Mouse (Mus musculus) midbrain, embryonic 13.5 days (tissue): ENCODE results near the gene Sugct. TPM values are rescaled to one million over a fixed set of nuclear protein-coding genes. Genes with fewer than 3 reads are reported as not detected.
A peak's percentile ranks its signal among the peaks of the same experiment; 100 is the strongest.

ENCODE experiments used
- ATAC-seq: fragments of 200-750 bp; cut with Nextera tagmentation; 2 replicates; pipeline ENCODE4 v1.8.0; 2017; ENCODE audit warnings: mild to moderate bottlenecking, moderate TSS enrichment, moderate library complexity
- H3K27ac ChIP-seq: fragments of 300-500 bp; sonication (generic); 2 replicates; pipeline ENCODE4 v1.5.1; 2015; ENCODE audit warnings: inconsistent platforms, mild to moderate bottlenecking, moderate library complexity
- H3K27me3 ChIP-seq: fragments of 300-500 bp; sonication (generic); 2 replicates; pipeline ENCODE4 v1.6.1; 2015; ENCODE audit warnings: mild to moderate bottlenecking, inconsistent platforms
- H3K36me3 ChIP-seq: fragments of 300-500 bp; sonication (generic); 2 replicates; pipeline ENCODE4 v1.6.1; 2015; ENCODE audit warnings: mild to moderate bottlenecking, inconsistent platforms
- H3K4me1 ChIP-seq: fragments of 300-500 bp; sonication (generic); replicated peaks from 2 replicates; pipeline ENCODE4 v1.6.1; 2015; ENCODE audit warnings: inconsistent platforms
- H3K4me2 ChIP-seq: fragments of 300-500 bp; sonication (generic); replicated peaks from 2 replicates; pipeline ENCODE4 v1.6.1; 2015; ENCODE audit warnings: moderate library complexity, mild to moderate bottlenecking, inconsistent platforms
- H3K4me3 ChIP-seq: fragments of 300-500 bp; sonication (generic); replicated peaks from 2 replicates; pipeline ENCODE4 v1.5.1; 2015; ENCODE audit warnings: mild to moderate bottlenecking, inconsistent platforms
- H3K9ac ChIP-seq: fragments of 300-500 bp; sonication (generic); replicated peaks from 2 replicates; pipeline ENCODE4 v1.6.1; 2015; ENCODE audit warnings: mild to moderate bottlenecking, inconsistent platforms
- H3K9me3 ChIP-seq: fragments of 300-500 bp; sonication (generic); 2 replicates; pipeline ENCODE4 v1.6.1; 2016; ENCODE audit warnings: mild to moderate bottlenecking, inconsistent platforms
- WGBS: fragments of 180-500 bp; shearing (Covaris S2); methylation state at CpG from one replicate; pipeline ENCODE4 v1.1.7; 2015; 5-methylcytosine and 5-hydroxymethylcytosine counted together
- polyA plus RNA-seq: library from polyadenylated mRNA; unstranded; fragments of >200 nt; fragmentation: Nextera tagmentation; extraction: Ambion mirVana; gene quantifications from 2 replicates; pipeline ENCODE4 v1.2.1, GENCODE M21; 2015

Sugct gene
- polyA plus RNA-seq, 1 experiment from 2014 or later: 3.4 TPM

GRCm38 (mm10) chr13:17693816-17694215, 1.5 kb downstream of the Sugct start:
- Histone ChIP-seq H3K27ac (no peak overlapping the region), H3K9ac (no peak overlapping the region), H3K4me1 (peaks cover 12% of the 10 kb centered on the region), H3K4me3 (peak overlapping the region; percentile 85), H3K36me3 (no peaks in the 10 kb centered on the region), H3K9me3 (no peaks in the 10 kb centered on the region), H3K4me2 (peak overlapping the region; percentile 66; the same call in 1 of the 2 replicates), H3K27me3 (no peaks in the 10 kb centered on the region)
- no peak for ATAC-seq
- WGBS: 66% methylated on average over 5 of the region's 5 CpGs

DNA sequence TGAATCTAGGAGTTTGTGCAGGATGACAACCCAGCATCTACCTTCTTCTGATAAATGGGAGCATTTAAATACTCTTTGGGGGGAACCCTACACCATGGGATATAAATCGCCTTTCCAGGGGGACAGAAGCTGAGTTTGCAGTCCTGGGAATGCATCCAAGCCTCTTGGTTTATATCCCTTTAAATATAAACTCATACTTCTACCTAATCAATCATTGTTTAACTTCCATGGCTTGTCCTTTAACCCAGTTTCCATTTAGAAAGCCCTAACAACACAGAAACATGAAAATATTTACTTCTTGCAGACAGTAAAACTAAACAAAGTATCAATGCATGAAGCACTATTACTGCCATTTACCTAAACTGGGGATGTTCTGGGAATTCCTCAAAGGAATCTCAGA, 3.9 kb downstream of the Sugct start:
- no peak for ATAC-seq
- 79% methylated on average over 1 of the region's 1 CpGs for WGBS
- H3K27me3 ChIP-seq: no peaks in the 10 kb centered on the region
- peaks cover 5% of the 10 kb centered on the region for H3K4me1 ChIP-seq
- no peaks in the 10 kb centered on the region for H3K9me3 ChIP-seq
- H3K36me3 ChIP-seq: no peaks in the 10 kb centered on the region
- no peak overlapping the region for H3K9ac ChIP-seq
- no peak overlapping the region for H3K27ac ChIP-seq
- no peak overlapping the region for H3K4me2 ChIP-seq
- H3K4me3 ChIP-seq: no peak overlapping the region

- Histone ChIP-seq H3K4me2 (no peak overlapping the region), H3K27me3 (no peaks in the 10 kb centered on the region)
Observed at GRCm38 (mm10) chr13:17690686-17691085, 4.7 kb downstream of the Sugct start.

GRCm38 (mm10) chr13:17689461-17689860, 5.9 kb downstream of the Sugct start:
- no peak overlapping the region for H3K4me3 ChIP-seq
- H3K36me3 ChIP-seq: no peaks in the 10 kb centered on the region
- H3K9ac ChIP-seq: no peak overlapping the region
- no peak overlapping the region for H3K27ac ChIP-seq
- H3K9me3 ChIP-seq: no peaks in the 10 kb centered on the region
- no peak for ATAC-seq
- no peaks in the 10 kb centered on the region for H3K4me1 ChIP-seq
- no peaks in the 10 kb centered on the region for H3K27me3 ChIP-seq
- no peak overlapping the region for H3K4me2 ChIP-seq

More at GRCm38 (mm10) chr13:17690686-17691085, 4.7 kb downstream of the Sugct start:
- ATAC-seq: no peak
- Histone ChIP-seq H3K4me1 (no peaks in the 10 kb centered on the region), H3K27ac (no peak overlapping the region), H3K9me3 (no peaks in the 10 kb centered on the region), H3K4me3 (no peak overlapping the region), H3K9ac (no peak overlapping the region), H3K36me3 (no peaks in the 10 kb centered on the region)

DNA sequence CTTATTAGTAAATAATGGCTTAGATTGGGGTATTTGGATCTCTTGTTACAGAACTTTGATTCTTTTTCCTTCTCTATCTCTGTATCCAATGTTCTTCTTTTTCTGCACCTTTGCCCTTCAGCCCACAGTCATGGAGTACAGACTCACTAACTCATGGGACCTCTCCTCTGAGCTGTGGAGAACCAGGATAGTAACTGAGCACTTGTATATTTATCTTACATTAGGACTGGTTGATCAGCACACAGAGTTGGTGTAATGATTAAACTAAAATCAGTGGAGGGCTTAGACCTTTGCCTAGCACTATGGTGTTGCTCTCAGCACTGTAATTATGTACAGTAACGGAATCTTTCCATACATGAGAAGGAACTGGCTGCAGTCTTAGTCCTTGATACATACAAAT, 24.2 kb downstream of the Sugct start:
- 59% methylated on average over 1 of the region's 1 CpGs for WGBS
- H3K9ac ChIP-seq: no peak overlapping the region

DNA sequence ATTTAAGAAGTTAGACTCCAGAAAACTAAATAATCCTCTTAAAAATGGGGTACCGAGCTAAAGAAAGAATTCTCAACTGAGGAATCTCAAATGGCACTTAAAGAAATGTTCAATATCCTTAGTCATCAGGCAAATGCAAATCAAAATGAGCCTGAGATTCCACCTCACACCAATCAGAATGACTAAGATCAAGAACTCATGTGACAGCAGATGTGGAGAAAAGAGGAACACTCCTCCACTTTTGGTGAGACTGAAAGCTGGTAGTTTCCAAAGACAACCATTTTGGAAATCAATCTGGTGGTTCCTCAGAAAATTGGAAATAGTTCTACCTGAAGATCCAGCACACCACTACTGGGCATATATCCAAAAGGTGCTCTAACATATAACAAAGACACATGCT, 28.0 kb downstream of the Sugct start:
- ATAC-seq: no peak
- no peaks in the 10 kb centered on the region for H3K9me3 ChIP-seq
- no peak overlapping the region for H3K4me2 ChIP-seq
- 83% methylated on average over 1 of the region's 1 CpGs for WGBS
- no peak overlapping the region for H3K4me3 ChIP-seq
- H3K9ac ChIP-seq: no peak overlapping the region
- H3K4me1 ChIP-seq: no peaks in the 10 kb centered on the region
- H3K27me3 ChIP-seq: no peaks in the 10 kb centered on the region
- no peaks in the 10 kb centered on the region for H3K36me3 ChIP-seq
- H3K27ac ChIP-seq: no peak overlapping the region

More for the DNA sequence above, 24.2 kb downstream of the Sugct start:
- no peak overlapping the region for H3K27ac ChIP-seq
- ATAC-seq: no peak
- H3K4me2 ChIP-seq: no peak overlapping the region
- H3K36me3 ChIP-seq: no peaks in the 10 kb centered on the region
- no peak overlapping the region for H3K4me3 ChIP-seq
- H3K9me3 ChIP-seq: no peaks in the 10 kb centered on the region
- no peaks in the 10 kb centered on the region for H3K4me1 ChIP-seq
- H3K27me3 ChIP-seq: no peaks in the 10 kb centered on the region

- H3K9ac ChIP-seq: no peak overlapping the region
- no peaks in the 10 kb centered on the region for H3K4me1 ChIP-seq
- H3K27ac ChIP-seq: no peak overlapping the region
- no peak for ATAC-seq
- H3K4me3 ChIP-seq: no peak overlapping the region
- H3K4me2 ChIP-seq: no peak overlapping the region
- WGBS: 60% methylated on average over 2 of the region's 2 CpGs
- no peaks in the 10 kb centered on the region for H3K36me3 ChIP-seq
- no peaks in the 10 kb centered on the region for H3K9me3 ChIP-seq
- H3K27me3 ChIP-seq: no peaks in the 10 kb centered on the region
Observed at GRCm38 (mm10) chr13:17642294-17642693, 53.1 kb downstream of the Sugct start.

- no peaks in the 10 kb centered on the region for H3K4me1 ChIP-seq
Observed at GRCm38 (mm10) chr13:17638008-17638407, 57.3 kb downstream of the Sugct start.

GRCm38 (mm10) chr13:17627108-17627507, 68.2 kb downstream of the Sugct start:
- Histone ChIP-seq H3K4me1 (no peaks in the 10 kb centered on the region), H3K27ac (no peak overlapping the region), H3K9me3 (no peaks in the 10 kb centered on the region), H3K36me3 (no peaks in the 10 kb centered on the region), H3K27me3 (no peaks in the 10 kb centered on the region), H3K9ac (no peak overlapping the region), H3K4me3 (no peak overlapping the region), H3K4me2 (no peak overlapping the region)
- ATAC-seq: no peak
- WGBS: 92% methylated on average over 5 of the region's 5 CpGs

More at GRCm38 (mm10) chr13:17638008-17638407, 57.3 kb downstream of the Sugct start:
- H3K36me3 ChIP-seq: no peaks in the 10 kb centered on the region
- H3K27ac ChIP-seq: no peak overlapping the region
- no peak for ATAC-seq
- H3K4me3 ChIP-seq: no peak overlapping the region
- no peak overlapping the region for H3K9ac ChIP-seq
- no peak overlapping the region for H3K4me2 ChIP-seq
- H3K27me3 ChIP-seq: no peaks in the 10 kb centered on the region
- H3K9me3 ChIP-seq: no peaks in the 10 kb centered on the region

GRCm38 (mm10) chr13:17624976-17625375, 70.4 kb downstream of the Sugct start:
- no peak overlapping the region for H3K4me3 ChIP-seq
- no peak for ATAC-seq
- no peaks in the 10 kb centered on the region for H3K36me3 ChIP-seq
- H3K9me3 ChIP-seq: no peaks in the 10 kb centered on the region
- H3K4me1 ChIP-seq: no peaks in the 10 kb centered on the region
- no peak overlapping the region for H3K4me2 ChIP-seq
- no peak overlapping the region for H3K9ac ChIP-seq
- no peak overlapping the region for H3K27ac ChIP-seq
- no peaks in the 10 kb centered on the region for H3K27me3 ChIP-seq

DNA sequence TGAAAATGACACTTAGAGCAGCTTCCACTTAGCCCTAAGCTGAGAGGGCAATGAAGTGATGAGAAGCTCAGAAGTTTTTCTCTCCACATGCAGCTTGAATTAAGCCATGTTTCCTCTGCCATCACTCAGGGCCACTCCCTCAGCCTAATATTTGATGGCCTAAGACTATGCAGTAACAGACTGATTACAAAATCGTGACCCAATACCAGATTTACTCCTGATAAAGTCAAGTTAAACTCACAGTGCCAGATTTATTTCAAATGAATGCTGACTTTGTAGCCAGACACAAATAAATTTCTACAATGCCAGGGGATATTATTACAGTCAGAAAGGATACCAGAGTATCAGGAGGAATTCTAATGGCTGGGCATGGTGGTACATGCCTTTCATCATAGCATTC, 89.1 kb downstream of the Sugct start:
- Histone ChIP-seq H3K4me1 (no peaks in the 10 kb centered on the region), H3K36me3 (no peaks in the 10 kb centered on the region), H3K4me3 (no peak overlapping the region), H3K9ac (no peak overlapping the region), H3K4me2 (no peak overlapping the region), H3K9me3 (no peaks in the 10 kb centered on the region), H3K27me3 (no peaks in the 10 kb centered on the region), H3K27ac (no peak overlapping the region)
- no peak for ATAC-seq
- WGBS: 81% methylated on average over 1 of the region's 1 CpGs

GRCm38 (mm10) chr13:17604670-17605069, 90.7 kb downstream of the Sugct start:
- WGBS: 59% methylated on average over 3 of the region's 3 CpGs
- no peak overlapping the region for H3K27ac ChIP-seq
- H3K4me1 ChIP-seq: no peaks in the 10 kb centered on the region
- no peak overlapping the region for H3K9ac ChIP-seq
- no peak overlapping the region for H3K4me3 ChIP-seq
- H3K36me3 ChIP-seq: no peaks in the 10 kb centered on the region
- H3K9me3 ChIP-seq: no peaks in the 10 kb centered on the region
- no peaks in the 10 kb centered on the region for H3K27me3 ChIP-seq
- ATAC-seq: no peak
- no peak overlapping the region for H3K4me2 ChIP-seq

- Histone ChIP-seq H3K4me1 (no peaks in the 10 kb centered on the region), H3K9me3 (no peaks in the 10 kb centered on the region), H3K9ac (no peak overlapping the region), H3K36me3 (no peaks in the 10 kb centered on the region), H3K4me2 (no peak overlapping the region), H3K27ac (no peak overlapping the region), H3K4me3 (no peak overlapping the region), H3K27me3 (no peaks in the 10 kb centered on the region)
- ATAC-seq: no peak
- WGBS: 93% methylated on average over 5 of the region's 5 CpGs
Observed at GRCm38 (mm10) chr13:17603756-17604155, 91.6 kb downstream of the Sugct start.
